Mouse (Mus musculus) heart, embryonic 15.5 days (tissue): ENCODE data around the gene Nrp2. TPM values are rescaled to one million over a fixed set of nuclear protein-coding genes. Genes with fewer than 3 reads are reported as not detected.

Experiments
- ATAC-seq: fragments of 200-750 bp; cut with Nextera tagmentation; replicated peaks from 2 replicates; pipeline ENCODE4 v1.8.0; 2017; ENCODE audit warnings: low read depth, moderate TSS enrichment; ENCODE audit not compliant: insufficient number of reproducible peaks, insufficient read depth, low FRiP score
- H3K27ac ChIP-seq: fragments of 300-500 bp; sonication (generic); 2 replicates; pipeline ENCODE4 v1.5.1; 2015; ENCODE audit warnings: mild to moderate bottlenecking, inconsistent platforms
- H3K27me3 ChIP-seq: fragments of 300-500 bp; sonication (generic); 2 replicates; pipeline ENCODE4 v1.6.1; 2015; ENCODE audit warnings: inconsistent platforms
- H3K36me3 ChIP-seq: fragments of 300-500 bp; sonication (generic); 2 replicates; pipeline ENCODE4 v1.6.1; 2015; ENCODE audit warnings: mild to moderate bottlenecking, inconsistent platforms
- H3K4me1 ChIP-seq: fragments of 300-500 bp; sonication (generic); replicated peaks from 2 replicates; pipeline ENCODE4 v1.6.1; 2015; ENCODE audit warnings: inconsistent platforms
- H3K4me2 ChIP-seq: fragments of 300-500 bp; sonication (generic); 2 replicates; pipeline ENCODE4 v1.6.1; 2015; ENCODE audit warnings: inconsistent platforms, mild to moderate bottlenecking, moderate library complexity
- H3K4me3 ChIP-seq: fragments of 300-500 bp; sonication (generic); 2 replicates; pipeline ENCODE4 v1.5.1; 2015; ENCODE audit warnings: mild to moderate bottlenecking, inconsistent platforms
- H3K9ac ChIP-seq: fragments of 300-500 bp; sonication (generic); 2 replicates; pipeline ENCODE4 v1.6.1; 2015; ENCODE audit warnings: mild to moderate bottlenecking, inconsistent platforms
- H3K9me3 ChIP-seq: fragments of 300-500 bp; sonication (generic); replicated peaks from 2 replicates; pipeline ENCODE4 v1.6.1; 2016; ENCODE audit warnings: inconsistent platforms
- WGBS: fragments of 180-500 bp; shearing (Covaris S2); methylation state at CpG from one replicate; pipeline ENCODE4 v1.1.7; 2015; ENCODE audit warnings: mixed read lengths; 5-methylcytosine and 5-hydroxymethylcytosine counted together
- polyA plus RNA-seq: library from polyadenylated mRNA; unstranded; fragments of >200 nt; fragmentation: Nextera tagmentation; extraction: Ambion mirVana; gene quantifications from 2 replicates; pipeline ENCODE4 v1.2.1, GENCODE M21; 2015

The Nrp2 gene
- polyA plus RNA-seq, 1 experiment from 2014 or later: 7.5 TPM

GRCm38 (mm10) chr1:62760086-62760485, 57.0 kb downstream of the Nrp2 start:
- Histone ChIP-seq H3K9me3 (no peaks in the 10 kb centered on the region), H3K27me3 (no peaks in the 10 kb centered on the region), H3K4me3 (no peak overlapping the region), H3K9ac (no peak overlapping the region), H3K36me3 (no peaks in the 10 kb centered on the region), H3K27ac (no peak overlapping the region), H3K4me2 (no peak overlapping the region), H3K4me1 (0 out of 2 replicates have a peak, but pooled peaks cover 3% of the 10 kb centered on the region)
- no peak for ATAC-seq
- WGBS: 39% methylated on average over 5 of the region's 5 CpGs

- Histone ChIP-seq H3K27me3 (no peaks in the 10 kb centered on the region), H3K9ac (no peak overlapping the region), H3K4me1 (0 out of 2 replicates have a peak, but pooled peaks cover 3% of the 10 kb centered on the region), H3K4me3 (no peak overlapping the region), H3K9me3 (no peaks in the 10 kb centered on the region), H3K27ac (no peak overlapping the region), H3K4me2 (no peak overlapping the region), H3K36me3 (no peaks in the 10 kb centered on the region)
- WGBS: 76% methylated on average over 17 of the region's 17 CpGs
- ATAC-seq: no peak
These were observed 57.5 kb downstream of the Nrp2 start for GRCm38 (mm10) chr1:62760565-62760964.

GRCm38 (mm10) chr1:62763779-62764178, 60.7 kb downstream of the Nrp2 start:
- no peaks in the 10 kb centered on the region for H3K9me3 ChIP-seq
- no peaks in the 10 kb centered on the region for H3K27me3 ChIP-seq
- 73% methylated on average over 4 of the region's 4 CpGs for WGBS
- no peak overlapping the region for H3K4me3 ChIP-seq
- 0 out of 2 replicates have a peak, but pooled peaks cover 3% of the 10 kb centered on the region for H3K4me1 ChIP-seq
- H3K9ac ChIP-seq: no peak overlapping the region
- ATAC-seq: no peak
- H3K4me2 ChIP-seq: no peak overlapping the region
- H3K27ac ChIP-seq: no peak overlapping the region
- no peaks in the 10 kb centered on the region for H3K36me3 ChIP-seq

GRCm38 (mm10) chr1:62765171-62765570, 62.1 kb downstream of the Nrp2 start:
- no peak overlapping the region for H3K27ac ChIP-seq
- WGBS: 66% methylated on average over 7 of the region's 7 CpGs
- H3K4me3 ChIP-seq: no peak overlapping the region
- no peaks in the 10 kb centered on the region for H3K9me3 ChIP-seq
- no peaks in the 10 kb centered on the region for H3K27me3 ChIP-seq
- no peak for ATAC-seq
- no peak overlapping the region for H3K4me2 ChIP-seq
- H3K9ac ChIP-seq: no peak overlapping the region
- no peaks in the 10 kb centered on the region for H3K36me3 ChIP-seq
- H3K4me1 ChIP-seq: no peaks in the 10 kb centered on the region

- H3K4me3 ChIP-seq: no peak overlapping the region
- H3K27ac ChIP-seq: no peak overlapping the region
- 0 out of 2 replicates have a peak, but pooled peaks cover 2% of the 10 kb centered on the region for H3K4me1 ChIP-seq
- H3K27me3 ChIP-seq: no peaks in the 10 kb centered on the region
- ATAC-seq: no peak
- H3K9me3 ChIP-seq: no peaks in the 10 kb centered on the region
- H3K36me3 ChIP-seq: no peaks in the 10 kb centered on the region
- H3K9ac ChIP-seq: no peak overlapping the region
- no peak overlapping the region for H3K4me2 ChIP-seq
- WGBS: 39% methylated on average over 4 of the region's 4 CpGs
These were observed 63.7 kb downstream of the Nrp2 start for GRCm38 (mm10) chr1:62766766-62767165.

- Histone ChIP-seq H3K36me3 (no peaks in the 10 kb centered on the region), H3K4me2 (no peak overlapping the region), H3K4me1 (0 out of 2 replicates have a peak, but pooled peaks cover 2% of the 10 kb centered on the region), H3K9me3 (no peaks in the 10 kb centered on the region), H3K27ac (no peak overlapping the region), H3K27me3 (no peaks in the 10 kb centered on the region), H3K4me3 (no peak overlapping the region), H3K9ac (no peak overlapping the region)
- ATAC-seq: no peak
- 80% methylated on average over 9 of the region's 9 CpGs for WGBS
These were observed 64.5 kb downstream of the Nrp2 start for GRCm38 (mm10) chr1:62767611-62768010.

GRCm38 (mm10) chr1:62770576-62770975, 67.5 kb downstream of the Nrp2 start:
- no peak for ATAC-seq
- H3K4me2 ChIP-seq: no peak overlapping the region
- no peaks in the 10 kb centered on the region for H3K36me3 ChIP-seq
- 62% methylated on average over 4 of the region's 4 CpGs for WGBS
- no peaks in the 10 kb centered on the region for H3K9me3 ChIP-seq
- H3K27me3 ChIP-seq: no peaks in the 10 kb centered on the region
- no peak overlapping the region for H3K9ac ChIP-seq
- no peak overlapping the region for H3K27ac ChIP-seq
- peaks cover 19% of the 10 kb centered on the region; the same call in 1 of the 2 replicates for H3K4me1 ChIP-seq
- H3K4me3 ChIP-seq: no peak overlapping the region

GRCm38 (mm10) chr1:62772391-62772790, 69.3 kb downstream of the Nrp2 start:
- no peaks in the 10 kb centered on the region for H3K36me3 ChIP-seq
- H3K9ac ChIP-seq: no peak overlapping the region
- H3K4me1 ChIP-seq: peaks cover 32% of the 10 kb centered on the region
- no peak overlapping the region for H3K4me2 ChIP-seq
- H3K27ac ChIP-seq: no peak overlapping the region
- no peaks in the 10 kb centered on the region for H3K9me3 ChIP-seq
- no peaks in the 10 kb centered on the region for H3K27me3 ChIP-seq
- no peak overlapping the region for H3K4me3 ChIP-seq
- 76% methylated on average over 4 of the region's 4 CpGs for WGBS
- no peak for ATAC-seq

GRCm38 (mm10) chr1:62773105-62773920, 70.2 kb downstream of the Nrp2 start:
- Histone ChIP-seq H3K9me3 (no peaks in the 10 kb centered on the region), H3K4me3 (no peak overlapping the region), H3K36me3 (no peaks in the 10 kb centered on the region), H3K27ac (no peak overlapping the region), H3K4me2 (no peak overlapping the region), H3K9ac (no peak overlapping the region), H3K4me1 (peaks cover 40% of the 10 kb centered on the region), H3K27me3 (no peaks in the 10 kb centered on the region)
- WGBS: 72% methylated on average over 10 of the region's 10 CpGs
- ATAC-seq: no peak

- no peak for ATAC-seq
- peaks cover 40% of the 10 kb centered on the region for H3K4me1 ChIP-seq
- 62% methylated on average over 3 of the region's 3 CpGs for WGBS
These were observed 70.8 kb downstream of the Nrp2 start for GRCm38 (mm10) chr1:62773921-62774191.

GRCm38 (mm10) chr1:62774288-62775218, 71.5 kb downstream of the Nrp2 start:
- Histone ChIP-seq H3K9ac (no peak overlapping the region), H3K27ac (no peak overlapping the region), H3K36me3 (no peaks in the 10 kb centered on the region), H3K27me3 (no peaks in the 10 kb centered on the region), H3K9me3 (no peaks in the 10 kb centered on the region), H3K4me2 (no peak overlapping the region), H3K4me3 (no peak overlapping the region), H3K4me1 (peaks cover 41% of the 10 kb centered on the region)
- WGBS: 67% methylated on average over 11 of the region's 11 CpGs
- no peak for ATAC-seq

More at GRCm38 (mm10) chr1:62773921-62774191, 70.8 kb downstream of the Nrp2 start:
- H3K27ac ChIP-seq: no peak overlapping the region
- no peaks in the 10 kb centered on the region for H3K27me3 ChIP-seq
- H3K4me2 ChIP-seq: no peak overlapping the region
- no peaks in the 10 kb centered on the region for H3K9me3 ChIP-seq
- no peak overlapping the region for H3K9ac ChIP-seq
- H3K36me3 ChIP-seq: no peaks in the 10 kb centered on the region
- H3K4me3 ChIP-seq: no peak overlapping the region
